In genomic region chr2:20727752-20728438, GRCm38 (mm10) we compare ENCODE assay signal across 25 mouse cellular contexts.
DNase-seq lines count a peak whose midpoint lies in the region; ATAC-seq and TF ChIP-seq lines count a peak whose summit lies in the region.
"Had no signal": no experiment of that assay in that cellular context is flagged by ENCODE, and none has a peak within 500 bp of the region (broad histone marks: within the 10 kb centered on the region; RNA-seq: fewer than 3 reads in every experiment).

No protein-coding gene starts in this region.

- no peak overlapping the region for H3K4me3 ChIP-seq in kidney, postnatal 0 days (replicated peaks; ENCODE audit: low read depth, low read length)
- H3K4me3 ChIP-seq in CH12.LX (replicated peaks in 1 of 3; ENCODE audit: low read depth in 2 of 3, low read length in 2 of 3, poor library complexity in 1 of 3), result no peak overlapping the region
- H3K4me3 ChIP-seq in olfactory bulb, adult 2 months (ENCODE audit: insufficient read depth, low read depth, low read length), result no peak overlapping the region
- no peak overlapping the region for H3K4me3 ChIP-seq in hindbrain, embryonic 16.5 days (ENCODE audit: low read length)
- H3K4me3 ChIP-seq: embryonic facial prominence, embryonic 13.5 days; forebrain, embryonic 13.5 days; heart, embryonic 15.5 days; limb, embryonic 10.5 days had no signal

- H3K79me2 ChIP-seq in CH12.LX (replicated peaks; ENCODE audit: control insufficient read depth, extremely low read depth, insufficient read depth, poor library complexity, severe bottlenecking), result 0 out of 2 replicates have a peak, but pooled peaks cover 3% of the 10 kb centered on the region

- TF ChIP-seq RAD21 in CH12.LX (IDR thresholded peaks at IDR 0.05; ENCODE audit: low read depth, low read length), result no peak

- no peak overlapping the region for H3K4me2 ChIP-seq in kidney, postnatal 0 days (ENCODE audit: low read length)
- peak overlapping the region; percentile 34 for H3K4me2 ChIP-seq in CH12.LX (ENCODE audit: insufficient read depth, low read depth, poor library complexity, severe bottlenecking)
- H3K4me2 ChIP-seq in hindbrain, embryonic 16.5 days (ENCODE audit: low read length), result no peak overlapping the region
- H3K4me2 ChIP-seq: embryonic facial prominence, embryonic 13.5 days; forebrain, embryonic 13.5 days; heart, embryonic 15.5 days had no signal

- in situ Hi-C loops in CH12.LX (cut with MboI; ENCODE audit: low pct_ligation_motif_present, low pct_unique_long_range_greater_than_20kb, low sequenced_read_pairs), result no loop called here

- TF ChIP-seq POLR2A in CH12.LX (IDR thresholded peaks at IDR 0.05; ENCODE audit: low read depth, low read length), result no peak
- TF ChIP-seq POLR2A in olfactory bulb, adult 2 months (IDR thresholded peaks at IDR 0.05; ENCODE audit: insufficient read depth, low read depth, low read length), result no peak

- peak; percentile 62; the same call in 1 of the 2 replicates for TF ChIP-seq EP300 in CH12.LX (IDR thresholded peaks at IDR 0.05; ENCODE audit: low read length)

- no peak overlapping the region for H3K27ac ChIP-seq in kidney, postnatal 0 days
- H3K27ac ChIP-seq in CH12.LX (ENCODE audit: insufficient read depth, low read depth), result no peak overlapping the region
- H3K27ac ChIP-seq in olfactory bulb, adult 2 months (ENCODE audit: insufficient read depth, low read depth, low read length), result peak overlapping the region; percentile 88
- H3K27ac ChIP-seq in hindbrain, embryonic 16.5 days (ENCODE audit: low read depth, low read length), result no peak overlapping the region
- H3K27ac ChIP-seq: embryonic facial prominence, embryonic 13.5 days; forebrain, embryonic 13.5 days; heart, embryonic 15.5 days; hindbrain, postnatal 0 days; limb, embryonic 10.5 days; stomach, postnatal 0 days had no signal

- H3K36me3 ChIP-seq in kidney, postnatal 0 days (ENCODE audit: insufficient read depth, low read length), result no peaks in the 10 kb centered on the region
- peaks cover 0 to 6% of the 10 kb centered on the region in 2 experiments for H3K36me3 ChIP-seq in CH12.LX (replicated peaks in 1 of 2; ENCODE audit: control insufficient read depth in 1 of 2, insufficient read depth in 1 of 2, low read length in 1 of 2)
- no peaks in the 10 kb centered on the region for H3K36me3 ChIP-seq in hindbrain, embryonic 16.5 days (ENCODE audit: control insufficient read depth, insufficient read depth, low read length)
- H3K36me3 ChIP-seq: embryonic facial prominence, embryonic 13.5 days; heart, embryonic 15.5 days; limb, embryonic 10.5 days had no signal

- no peak overlapping the region for H3K9ac ChIP-seq in kidney, postnatal 0 days (ENCODE audit: low read depth, low read length)
- no peak overlapping the region; the same call in 1 of the 2 replicates for H3K9ac ChIP-seq in CH12.LX (ENCODE audit: insufficient read depth, low read depth)
- H3K9ac ChIP-seq in hindbrain, embryonic 16.5 days (ENCODE audit: low read depth, low read length), result no peak overlapping the region
- H3K9ac ChIP-seq: embryonic facial prominence, embryonic 13.5 days; forebrain, embryonic 13.5 days; heart, embryonic 15.5 days had no signal

- WGBS in kidney, postnatal 0 days, result 81% methylated on average over 6 of the region's 6 CpGs
- whole genome bisulfite sequencing in olfactory bulb, adult 2 months, result 23% methylated on average over 6 of the region's 6 CpGs
- 81% methylated on average over 6 of the region's 6 CpGs for WGBS in hindbrain, embryonic 16.5 days

- H3K4me1 ChIP-seq in kidney, postnatal 0 days (replicated peaks; ENCODE audit: insufficient read depth, low read length), result peaks cover 5% of the 10 kb centered on the region; the same call in 1 of the 2 replicates
- H3K4me1 ChIP-seq in CH12.LX (ENCODE audit: control insufficient read depth in 1 of 2, insufficient read depth in 2 of 2), result peaks cover 24 to 56% of the 10 kb centered on the region in 2 experiments
- H3K4me1 ChIP-seq in olfactory bulb, adult 2 months (ENCODE audit: control insufficient read depth, insufficient read depth, low read length), result peaks cover 8% of the 10 kb centered on the region; the same call in 1 of the 2 replicates
- no peaks in the 10 kb centered on the region for H3K4me1 ChIP-seq in hindbrain, embryonic 16.5 days (ENCODE audit: control insufficient read depth, insufficient read depth, low read depth, low read length)

- dilution Hi-C loops in CH12.LX (cut with MboI; ENCODE audit: extremely low pct_ligation_motif_present, extremely low pct_unique_long_range_greater_than_20kb, low sequenced_read_pairs), result no loop called here

- no peaks in the 10 kb centered on the region for H3K9me3 ChIP-seq in kidney, postnatal 0 days (replicated peaks; ENCODE audit: low read length)
- H3K9me3 ChIP-seq in CH12.LX (replicated peaks; ENCODE audit: low read length), result no peaks in the 10 kb centered on the region
- H3K9me3 ChIP-seq in hindbrain, embryonic 16.5 days (ENCODE audit: control insufficient read depth, low read length), result no peaks in the 10 kb centered on the region
- H3K9me3 ChIP-seq: embryonic facial prominence, embryonic 13.5 days; forebrain, embryonic 13.5 days; heart, embryonic 15.5 days; limb, embryonic 10.5 days had no signal

- no peaks in the 10 kb centered on the region for H3K27me3 ChIP-seq in kidney, postnatal 0 days (ENCODE audit: insufficient read depth, low read length)
- H3K27me3 ChIP-seq in CH12.LX (replicated peaks), result no peaks in the 10 kb centered on the region
- no peaks in the 10 kb centered on the region for H3K27me3 ChIP-seq in hindbrain, embryonic 16.5 days (replicated peaks; ENCODE audit: control insufficient read depth, insufficient read depth, low read length)
- H3K27me3 ChIP-seq: forebrain, embryonic 13.5 days; heart, embryonic 15.5 days; Patski had no signal

- TF ChIP-seq CTCF in kidney, postnatal 0 days (IDR thresholded peaks at IDR 0.05; ENCODE audit: low read depth), result no peak
- TF ChIP-seq CTCF in CH12.LX (conservative IDR thresholded peaks at IDR 0.05 in 1 of 2, IDR thresholded peaks at IDR 0.05 in 1 of 2; ENCODE audit: low read depth in 2 of 2, low read length in 2 of 2), result no peak
- TF ChIP-seq CTCF in olfactory bulb, adult 2 months (IDR thresholded peaks at IDR 0.05; ENCODE audit: insufficient read depth, low read depth, low read length), result no peak

- 0 out of 2 replicates have a peak, but pooled peaks have one; percentile 12 for ATAC-seq in kidney, postnatal 0 days (replicated peaks; ENCODE audit: low FRiP score, low read depth)
- ATAC-seq in hindbrain, embryonic 16.5 days, result no peak
- ATAC-seq: forebrain, embryonic 13.5 days; hindbrain, postnatal 0 days; midbrain, embryonic 16.5 days; Patski had no signal

- DNase-seq in kidney, postnatal 0 days (ENCODE audit: low spot score), result no peak
- no peak for DNase-seq in kidney, adult 11 months
- no peak for DNase-seq in CH12.LX (ENCODE audit: extremely low read depth)
- DNase-seq in brain, adult 2 months (ENCODE audit: low read depth, low spot score), result peak; percentile 49
- no peak for DNase-seq in urinary bladder, postnatal 25 days (ENCODE audit: low spot score)
- DNase-seq: adrenal gland, postnatal 36 days; cerebellum, adult 11-12 months; cerebellum, postnatal 14 days; gastrocnemius, postnatal 14 days; kidney, adult 18-20 months; kidney, postnatal 14 days; liver; lung, adult 2 months; thymus, adult 2 months; thymus, postnatal 4 days had no signal

TF ChIP-seq in CH12.LX, 34 proteins besides CTCF, POLR2A, EP300 and RAD21 (continues in another document):
- TF ChIP-seq ELF1 (IDR thresholded peaks at IDR 0.05; ENCODE audit: low read depth, low read length), result 0 out of 2 replicates have a peak, but pooled peaks have one; percentile 21
- peak; percentile 26; the same call in 1 of the 2 replicates for TF ChIP-seq ETS1 (conservative IDR thresholded peaks at IDR 0.05; ENCODE audit: low read depth, low read length)
- TF ChIP-seq CHD1 (IDR thresholded peaks at IDR 0.05; ENCODE audit: low read depth, low read length), result no peak
- TF ChIP-seq IRF4 (IDR thresholded peaks at IDR 0.05; ENCODE audit: low read depth, low read length), result no peak
- no peak for TF ChIP-seq KAT2A (IDR thresholded peaks at IDR 0.05; ENCODE audit: insufficient replicate concordance, low read length)
- no peak for TF ChIP-seq MEF2A (IDR thresholded peaks at IDR 0.05; ENCODE audit: borderline replicate concordance, low read depth, low read length)
- no peak for TF ChIP-seq ZMIZ1 (IDR thresholded peaks at IDR 0.05; ENCODE audit: low read depth, low read length)
- TF ChIP-seq RCOR1 (conservative IDR thresholded peaks at IDR 0.05; ENCODE audit: low read depth, low read length), result no peak
- TF ChIP-seq ZC3H11A (IDR thresholded peaks at IDR 0.05; ENCODE audit: low read depth, low read length), result no peak
- 0 out of 2 replicates have a peak, but pooled peaks have one; percentile 20 for TF ChIP-seq MYC (IDR thresholded peaks at IDR 0.05; ENCODE audit: low read depth, low read length)
- no peak for TF ChIP-seq JUN (IDR thresholded peaks at IDR 0.05; ENCODE audit: insufficient read depth, low read depth, low read length)
- no peak for TF ChIP-seq POLR2AphosphoS2 (IDR thresholded peaks at IDR 0.05; ENCODE audit: low read depth, low read length)
- TF ChIP-seq USF1 (IDR thresholded peaks at IDR 0.05; ENCODE audit: low read depth, low read length), result no peak
- TF ChIP-seq NRF1 (IDR thresholded peaks at IDR 0.05; ENCODE audit: low read depth, low read length), result no peak
- no peak for TF ChIP-seq E2F4 (IDR thresholded peaks at IDR 0.05; ENCODE audit: insufficient replicate concordance, low read depth, low read length)
- no peak for TF ChIP-seq MXI1 (IDR thresholded peaks at IDR 0.05; ENCODE audit: low read depth, low read length)
- TF ChIP-seq ZNF384 (IDR thresholded peaks at IDR 0.05; ENCODE audit: low read depth, low read length), result peak; percentile 17; the same call in 1 of the 2 replicates
- no peak for TF ChIP-seq TBP (conservative IDR thresholded peaks at IDR 0.05; ENCODE audit: low read depth, low read length)
- TF ChIP-seq MAZ (IDR thresholded peaks at IDR 0.05; ENCODE audit: low read depth, low read length), result no peak
- TF ChIP-seq SMC3 (IDR thresholded peaks at IDR 0.05; ENCODE audit: low read depth, low read length), result no peak
- TF ChIP-seq CHD2 (IDR thresholded peaks at IDR 0.05; ENCODE audit: low read length), result no peak
- 0 out of 2 replicates have a peak, but pooled peaks have one; percentile 35 for TF ChIP-seq MAX (IDR thresholded peaks at IDR 0.05; ENCODE audit: low read length)
- no peak for TF ChIP-seq SIN3A (IDR thresholded peaks at IDR 0.05; ENCODE audit: low read length)
- TF ChIP-seq UBTF (IDR thresholded peaks at IDR 0.05; ENCODE audit: low read depth, low read length), result no peak
- TF ChIP-seq ZKSCAN1 (IDR thresholded peaks at IDR 0.05; ENCODE audit: borderline replicate concordance, low read depth, low read length), result no peak
- TF ChIP-seq TCF12 (IDR thresholded peaks at IDR 0.05; ENCODE audit: low read depth, low read length), result no peak
- TF ChIP-seq NELFE (IDR thresholded peaks at IDR 0.05; ENCODE audit: low read depth, low read length), result no peak
- TF ChIP-seq BHLHE40 (IDR thresholded peaks at IDR 0.05; ENCODE audit: low read depth, low read length), result no peak
- TF ChIP-seq HCFC1 (IDR thresholded peaks at IDR 0.05; ENCODE audit: low read depth, low read length), result no peak
